Mouse (Mus musculus): Measurements from ENCODE around the gene Agps. TPM values are rescaled to one million over a fixed set of nuclear protein-coding genes. Genes with fewer than 3 reads are reported as not detected.

Agps gene
- polyA plus RNA-seq, 1 experiment from 2014 or later, result 39.1 TPM

DNA sequence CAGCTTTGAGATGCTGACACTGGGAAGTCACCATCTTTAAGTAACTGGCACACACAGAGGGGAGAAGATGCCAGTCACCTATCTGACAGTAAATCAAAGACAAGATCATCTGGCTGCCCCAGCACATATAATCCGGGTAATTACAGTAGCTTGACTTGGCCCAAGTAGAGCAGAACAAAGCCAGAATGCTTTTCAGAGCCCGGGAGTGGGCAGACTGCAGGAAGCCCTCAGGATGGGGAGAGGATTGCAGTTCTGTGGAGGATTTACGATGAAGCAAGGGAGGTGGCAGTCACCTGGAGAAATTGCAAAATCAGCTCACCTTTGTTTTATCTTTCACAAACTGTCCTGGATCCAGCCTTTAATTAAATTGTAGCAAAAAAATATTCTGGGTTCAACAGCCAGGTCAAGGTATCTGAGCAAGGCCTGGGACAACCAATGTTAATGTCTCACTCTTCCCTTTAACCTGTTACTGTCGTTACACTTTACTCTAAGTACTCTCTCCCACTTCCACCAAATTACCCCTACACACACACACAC is 33.5 kb upstream of the Agps start:
- H3K4me2 ChIP-seq (ENCODE audit: low read depth, severe bottlenecking), result no peak overlapping the region
- H3K27ac ChIP-seq (replicated peaks; ENCODE audit: low read depth, low read length), result no peak overlapping the region
- no peak for ATAC-seq (ENCODE audit: insufficient number of reproducible peaks, low FRiP score, low TSS enrichment, low read depth)
- DNase-seq (ENCODE audit: low spot score), result no peak
- H3K9ac ChIP-seq (ENCODE audit: low read length), result no peak overlapping the region
- H3K9me3 ChIP-seq (ENCODE audit: control insufficient read depth, low read length), result no peaks in the 10 kb centered on the region
- no peak overlapping the region for H3K4me3 ChIP-seq (ENCODE audit: low read depth, low read length)
- no peaks in the 10 kb centered on the region for H3K27me3 ChIP-seq (ENCODE audit: control insufficient read depth, insufficient read depth, low read length)
- H3K4me1 ChIP-seq (ENCODE audit: control insufficient read depth, insufficient read depth, low read length), result no peaks in the 10 kb centered on the region
- 55% methylated on average over 4 of the region's 4 CpGs for WGBS
- H3K36me3 ChIP-seq (ENCODE audit: control insufficient read depth, insufficient read depth, low read length), result no peaks in the 10 kb centered on the region

- Histone ChIP-seq H3K4me3 (ENCODE audit: low read depth, low read length) (no peak overlapping the region), H3K27ac (replicated peaks; ENCODE audit: low read depth, low read length) (no peak overlapping the region), H3K36me3 (ENCODE audit: control insufficient read depth, insufficient read depth, low read length) (no peaks in the 10 kb centered on the region), H3K4me1 (ENCODE audit: control insufficient read depth, insufficient read depth, low read length) (no peaks in the 10 kb centered on the region), H3K9me3 (ENCODE audit: control insufficient read depth, low read length) (no peaks in the 10 kb centered on the region), H3K27me3 (ENCODE audit: control insufficient read depth, insufficient read depth, low read length) (no peaks in the 10 kb centered on the region), H3K4me2 (ENCODE audit: low read depth, severe bottlenecking) (no peak overlapping the region), H3K9ac (ENCODE audit: low read length) (no peak overlapping the region)
- no peak for ATAC-seq (ENCODE audit: insufficient number of reproducible peaks, low FRiP score, low TSS enrichment, low read depth)
- 90% methylated on average over 6 of the region's 6 CpGs for WGBS
- no peak for DNase-seq (ENCODE audit: low spot score)
These were observed 26.2 kb upstream of the Agps start for GRCm38 (mm10) chr2:75805767-75806166.

DNA sequence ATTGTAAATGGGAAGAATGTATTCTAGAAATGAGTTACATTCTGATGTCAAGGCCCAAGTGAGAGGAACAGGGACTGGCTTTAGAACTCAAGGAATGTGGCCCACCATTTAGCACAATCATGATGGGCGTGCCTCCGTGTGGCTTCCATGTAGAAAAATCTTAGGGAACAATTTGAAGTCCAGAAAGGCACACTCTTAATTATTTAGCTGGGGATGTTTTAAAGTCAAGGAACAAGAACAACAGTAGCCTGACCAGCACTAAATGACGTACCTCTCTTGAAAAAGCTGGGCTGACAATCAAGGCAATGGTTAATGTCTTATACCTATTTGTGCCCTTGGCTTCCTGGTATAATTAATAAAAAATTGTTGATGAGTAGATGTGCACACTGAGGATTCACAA is 25.1 kb upstream of the Agps start:
- Histone ChIP-seq H3K27ac (replicated peaks; ENCODE audit: low read depth, low read length) (no peak overlapping the region), H3K36me3 (ENCODE audit: control insufficient read depth, insufficient read depth, low read length) (no peaks in the 10 kb centered on the region), H3K4me1 (ENCODE audit: control insufficient read depth, insufficient read depth, low read length) (no peaks in the 10 kb centered on the region), H3K27me3 (ENCODE audit: control insufficient read depth, insufficient read depth, low read length) (no peaks in the 10 kb centered on the region), H3K4me2 (ENCODE audit: low read depth, severe bottlenecking) (no peak overlapping the region), H3K9me3 (ENCODE audit: control insufficient read depth, low read length) (no peaks in the 10 kb centered on the region), H3K9ac (ENCODE audit: low read length) (no peak overlapping the region), H3K4me3 (ENCODE audit: low read depth, low read length) (no peak overlapping the region)
- DNase-seq (ENCODE audit: low spot score) (no peak), ATAC-seq (ENCODE audit: insufficient number of reproducible peaks, low FRiP score, low TSS enrichment, low read depth) (no peak)
- 91% methylated on average over 3 of the region's 3 CpGs for WGBS

DNA sequence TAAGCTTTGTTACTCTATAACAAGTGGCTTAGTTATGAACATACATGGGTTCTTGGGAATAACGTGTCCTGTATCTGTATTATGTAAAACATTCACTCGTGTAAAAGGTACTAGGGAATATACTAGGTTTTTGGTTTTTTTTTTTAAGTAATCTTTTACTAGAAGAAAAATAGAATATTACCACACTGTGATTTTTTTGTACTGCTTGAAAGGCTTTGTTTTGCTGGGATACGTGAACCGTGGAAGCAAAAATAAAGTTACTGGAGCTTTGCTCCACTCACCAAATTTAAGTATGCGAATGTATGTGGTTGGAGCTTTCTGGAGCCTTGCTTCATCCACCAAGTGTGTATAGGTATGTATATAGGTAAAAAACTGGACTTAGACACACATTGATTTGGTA is 24.5 kb upstream of the Agps start:
- Histone ChIP-seq H3K4me1 (ENCODE audit: control insufficient read depth, insufficient read depth, low read length) (no peaks in the 10 kb centered on the region), H3K36me3 (ENCODE audit: control insufficient read depth, insufficient read depth, low read length) (no peaks in the 10 kb centered on the region), H3K9ac (ENCODE audit: low read length) (no peak overlapping the region), H3K9me3 (ENCODE audit: control insufficient read depth, low read length) (no peaks in the 10 kb centered on the region), H3K27me3 (ENCODE audit: control insufficient read depth, insufficient read depth, low read length) (no peaks in the 10 kb centered on the region), H3K4me2 (ENCODE audit: low read depth, severe bottlenecking) (no peak overlapping the region), H3K4me3 (ENCODE audit: low read depth, low read length) (no peak overlapping the region), H3K27ac (replicated peaks; ENCODE audit: low read depth, low read length) (no peak overlapping the region)
- ATAC-seq (ENCODE audit: insufficient number of reproducible peaks, low FRiP score, low TSS enrichment, low read depth) (no peak), DNase-seq (ENCODE audit: low spot score) (no peak)
- 96% methylated on average over 5 of the region's 5 CpGs for WGBS

GRCm38 (mm10) chr2:75814880-75815279 is 17.1 kb upstream of the Agps start:
- DNase-seq (ENCODE audit: low spot score), result no peak
- no peaks in the 10 kb centered on the region for H3K27me3 ChIP-seq (ENCODE audit: control insufficient read depth, insufficient read depth, low read length)
- ATAC-seq (ENCODE audit: insufficient number of reproducible peaks, low FRiP score, low TSS enrichment, low read depth), result no peak
- no peak overlapping the region for H3K4me2 ChIP-seq (ENCODE audit: low read depth, severe bottlenecking)
- no peak overlapping the region for H3K27ac ChIP-seq (replicated peaks; ENCODE audit: low read depth, low read length)
- no peak overlapping the region for H3K9ac ChIP-seq (ENCODE audit: low read length)
- H3K4me3 ChIP-seq (ENCODE audit: low read depth, low read length), result no peak overlapping the region
- no peaks in the 10 kb centered on the region for H3K4me1 ChIP-seq (ENCODE audit: control insufficient read depth, insufficient read depth, low read length)
- 58% methylated on average over 13 of the region's 13 CpGs for WGBS
- no peaks in the 10 kb centered on the region for H3K36me3 ChIP-seq (ENCODE audit: control insufficient read depth, insufficient read depth, low read length)
- no peaks in the 10 kb centered on the region for H3K9me3 ChIP-seq (ENCODE audit: control insufficient read depth, low read length)

GRCm38 (mm10) chr2:75815521-75815920 is 16.5 kb upstream of the Agps start:
- ATAC-seq (ENCODE audit: insufficient number of reproducible peaks, low FRiP score, low TSS enrichment, low read depth), result no peak

GRCm38 (mm10) chr2:75816673-75817072 is 15.3 kb upstream of the Agps start:
- 86% methylated on average over 6 of the region's 6 CpGs for WGBS
- Histone ChIP-seq H3K36me3 (ENCODE audit: control insufficient read depth, insufficient read depth, low read length) (no peaks in the 10 kb centered on the region), H3K9ac (ENCODE audit: low read length) (no peak overlapping the region), H3K27me3 (ENCODE audit: control insufficient read depth, insufficient read depth, low read length) (no peaks in the 10 kb centered on the region), H3K4me3 (ENCODE audit: low read depth, low read length) (no peak overlapping the region), H3K4me1 (ENCODE audit: control insufficient read depth, insufficient read depth, low read length) (no peaks in the 10 kb centered on the region), H3K27ac (replicated peaks; ENCODE audit: low read depth, low read length) (no peak overlapping the region), H3K4me2 (ENCODE audit: low read depth, severe bottlenecking) (no peak overlapping the region), H3K9me3 (ENCODE audit: control insufficient read depth, low read length) (no peaks in the 10 kb centered on the region)
- DNase-seq (ENCODE audit: low spot score), result no peak
- ATAC-seq (ENCODE audit: insufficient number of reproducible peaks, low FRiP score, low TSS enrichment, low read depth), result no peak

More at GRCm38 (mm10) chr2:75815521-75815920, 16.5 kb upstream of the Agps start:
- H3K9me3 ChIP-seq (ENCODE audit: control insufficient read depth, low read length), result no peaks in the 10 kb centered on the region
- no peak overlapping the region for H3K4me2 ChIP-seq (ENCODE audit: low read depth, severe bottlenecking)
- no peak for DNase-seq (ENCODE audit: low spot score)
- H3K4me1 ChIP-seq (ENCODE audit: control insufficient read depth, insufficient read depth, low read length), result no peaks in the 10 kb centered on the region
- WGBS, result 76% methylated on average over 8 of the region's 8 CpGs
- no peak overlapping the region for H3K27ac ChIP-seq (replicated peaks; ENCODE audit: low read depth, low read length)
- H3K4me3 ChIP-seq (ENCODE audit: low read depth, low read length), result no peak overlapping the region
- H3K27me3 ChIP-seq (ENCODE audit: control insufficient read depth, insufficient read depth, low read length), result no peaks in the 10 kb centered on the region
- H3K9ac ChIP-seq (ENCODE audit: low read length), result no peak overlapping the region
- no peaks in the 10 kb centered on the region for H3K36me3 ChIP-seq (ENCODE audit: control insufficient read depth, insufficient read depth, low read length)

GRCm38 (mm10) chr2:75818719-75819118 is 13.3 kb upstream of the Agps start:
- no peak for DNase-seq (ENCODE audit: low spot score)
- Histone ChIP-seq H3K9me3 (ENCODE audit: control insufficient read depth, low read length) (no peaks in the 10 kb centered on the region), H3K4me2 (ENCODE audit: low read depth, severe bottlenecking) (no peak overlapping the region), H3K9ac (ENCODE audit: low read length) (no peak overlapping the region), H3K27me3 (ENCODE audit: control insufficient read depth, insufficient read depth, low read length) (no peaks in the 10 kb centered on the region), H3K4me1 (ENCODE audit: control insufficient read depth, insufficient read depth, low read length) (no peaks in the 10 kb centered on the region), H3K4me3 (ENCODE audit: low read depth, low read length) (no peak overlapping the region), H3K36me3 (ENCODE audit: control insufficient read depth, insufficient read depth, low read length) (no peaks in the 10 kb centered on the region), H3K27ac (replicated peaks; ENCODE audit: low read depth, low read length) (no peak overlapping the region)
- 82% methylated on average over 7 of the region's 7 CpGs for WGBS
- ATAC-seq (ENCODE audit: insufficient number of reproducible peaks, low FRiP score, low TSS enrichment, low read depth), result no peak

DNA sequence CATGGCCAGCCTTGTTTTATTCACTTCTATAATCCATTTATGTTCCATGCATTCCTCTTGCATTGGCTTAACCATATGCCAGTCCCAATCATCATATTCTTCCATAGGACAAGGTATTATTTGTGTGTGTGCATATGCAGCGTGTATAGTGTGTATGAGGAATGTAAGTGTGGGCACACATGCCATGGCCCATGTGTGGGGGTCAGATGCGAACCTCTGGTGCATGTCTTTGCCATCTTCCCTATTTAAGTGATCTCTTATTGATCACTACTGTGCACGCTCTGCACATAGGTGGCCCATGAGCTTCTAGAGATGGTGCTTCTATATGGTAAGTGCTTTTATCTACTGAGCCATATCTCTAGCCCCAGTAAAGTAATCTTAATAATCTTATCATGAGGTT is 12.2 kb upstream of the Agps start:
- H3K9ac ChIP-seq (ENCODE audit: low read length), result no peak overlapping the region
- H3K36me3 ChIP-seq (ENCODE audit: control insufficient read depth, insufficient read depth, low read length), result no peaks in the 10 kb centered on the region
- no peaks in the 10 kb centered on the region for H3K9me3 ChIP-seq (ENCODE audit: control insufficient read depth, low read length)
- no peak overlapping the region for H3K4me3 ChIP-seq (ENCODE audit: low read depth, low read length)
- 93% methylated on average over 3 of the region's 3 CpGs for WGBS
- ATAC-seq (ENCODE audit: insufficient number of reproducible peaks, low FRiP score, low TSS enrichment, low read depth) (no peak), DNase-seq (ENCODE audit: low spot score) (no peak)
- H3K4me2 ChIP-seq (ENCODE audit: low read depth, severe bottlenecking), result no peak overlapping the region
- H3K27me3 ChIP-seq (ENCODE audit: control insufficient read depth, insufficient read depth, low read length), result no peaks in the 10 kb centered on the region
- no peak overlapping the region for H3K27ac ChIP-seq (replicated peaks; ENCODE audit: low read depth, low read length)
- H3K4me1 ChIP-seq (ENCODE audit: control insufficient read depth, insufficient read depth, low read length), result no peaks in the 10 kb centered on the region
